Mouse (Mus musculus): Measurements from ENCODE around the gene Dot1l.

- TF ChIP-seq POLR2A (IDR thresholded peaks at IDR 0.05; ENCODE audit: low read depth, low read length) (no peak), CTCF (IDR thresholded peaks at IDR 0.05; ENCODE audit: borderline replicate concordance, insufficient read depth, low read length) (no peak)
Observed at GRCm38 (mm10) chr10:80836949-80837379, 82.0 kb downstream of the Dot1l start.

Data from embryonic fibroblast, embryonic 13.5 days (primary cell).